Mouse (Mus musculus) lung, postnatal 4 days (tissue): ENCODE results near the gene Aplp2.
A peak's percentile ranks its signal among the peaks of the same experiment; 100 is the strongest.
"Not testable (repeated sequence)": the region's sequence is repeated elsewhere in the genome, so short reads cannot be mapped to it uniquely, and the experiment has no call there.

Experiments used
- DNase-seq, 2 experiments: peaks; one replicate each; pipeline ENCODE4 v3.0.0; 2021

The Aplp2 gene

GRCm38 (mm10) chr9:31176379-31177130 is 35.1 kb downstream of the Aplp2 start:
- DNase-seq: peak; percentile 88 to 92

- no peak for DNase-seq
Measured at GRCm38 (mm10) chr9:31175978-31176377, 35.6 kb downstream of the Aplp2 start.

- DNase-seq: no peak
Measured at GRCm38 (mm10) chr9:31175346-31175745, 36.3 kb downstream of the Aplp2 start.

- no peak for DNase-seq
Measured at GRCm38 (mm10) chr9:31168356-31169093, 43.1 kb downstream of the Aplp2 start.

- DNase-seq: no peak
Measured at GRCm38 (mm10) chr9:31167305-31167704, 44.3 kb downstream of the Aplp2 start.

- not testable (repeated sequence) for DNase-seq
Measured at GRCm38 (mm10) chr9:31165505-31165904, 46.1 kb downstream of the Aplp2 start.

- DNase-seq: no peak
Measured at GRCm38 (mm10) chr9:31163327-31163726, 48.3 kb downstream of the Aplp2 start.

GRCm38 (mm10) chr9:31162911-31163310 is 48.7 kb downstream of the Aplp2 start:
- DNase-seq: no peak

- DNase-seq: peak in 1 of 2 experiments; percentile 44
Measured at GRCm38 (mm10) chr9:31159910-31160309, 51.7 kb downstream of the Aplp2 start.

GRCm38 (mm10) chr9:31156594-31156993 is 55.0 kb downstream of the Aplp2 start:
- no peak for DNase-seq

- DNase-seq: no peak
Measured at GRCm38 (mm10) chr9:31151050-31151449, 60.6 kb downstream of the Aplp2 start.

GRCm38 (mm10) chr9:31148135-31148534 is 63.5 kb downstream of the Aplp2 start:
- no peak for DNase-seq

- DNase-seq: no peak
Measured at GRCm38 (mm10) chr9:31145272-31145925, 66.2 kb downstream of the Aplp2 start.

- DNase-seq: no peak
Measured at GRCm38 (mm10) chr9:31142924-31143323, 68.7 kb downstream of the Aplp2 start.

- DNase-seq: no peak
Measured at GRCm38 (mm10) chr9:31133131-31133530, 78.5 kb downstream of the Aplp2 start.

- peak; percentile 81 to 89 for DNase-seq
Measured at GRCm38 (mm10) chr9:31131205-31131968, 80.2 kb downstream of the Aplp2 start, which contains the start of gene St14. Gene St14 (minus strand): TSS chr9:31131853.

- peak in 1 of 2 experiments; percentile 14 for DNase-seq
Measured at GRCm38 (mm10) chr9:31130357-31131204, 81.0 kb downstream of the Aplp2 start.

GRCm38 (mm10) chr9:31129956-31130355 is 81.7 kb downstream of the Aplp2 start:
- DNase-seq: no peak

GRCm38 (mm10) chr9:31127876-31128465 is 83.6 kb downstream of the Aplp2 start:
- DNase-seq: no peak

GRCm38 (mm10) chr9:31126079-31126478 is 85.5 kb downstream of the Aplp2 start:
- DNase-seq: no peak

- no peak for DNase-seq
Measured at GRCm38 (mm10) chr9:31122464-31123030, 89.1 kb downstream of the Aplp2 start.
